Mouse (Mus musculus): ENCODE data around the gene Fzd4. TPM values are rescaled to one million over a fixed set of nuclear protein-coding genes. Genes with fewer than 3 reads are reported as not detected.

Gene Fzd4
- polyA plus RNA-seq, 1 experiment from 2014 or later: 1.5 TPM

DNA sequence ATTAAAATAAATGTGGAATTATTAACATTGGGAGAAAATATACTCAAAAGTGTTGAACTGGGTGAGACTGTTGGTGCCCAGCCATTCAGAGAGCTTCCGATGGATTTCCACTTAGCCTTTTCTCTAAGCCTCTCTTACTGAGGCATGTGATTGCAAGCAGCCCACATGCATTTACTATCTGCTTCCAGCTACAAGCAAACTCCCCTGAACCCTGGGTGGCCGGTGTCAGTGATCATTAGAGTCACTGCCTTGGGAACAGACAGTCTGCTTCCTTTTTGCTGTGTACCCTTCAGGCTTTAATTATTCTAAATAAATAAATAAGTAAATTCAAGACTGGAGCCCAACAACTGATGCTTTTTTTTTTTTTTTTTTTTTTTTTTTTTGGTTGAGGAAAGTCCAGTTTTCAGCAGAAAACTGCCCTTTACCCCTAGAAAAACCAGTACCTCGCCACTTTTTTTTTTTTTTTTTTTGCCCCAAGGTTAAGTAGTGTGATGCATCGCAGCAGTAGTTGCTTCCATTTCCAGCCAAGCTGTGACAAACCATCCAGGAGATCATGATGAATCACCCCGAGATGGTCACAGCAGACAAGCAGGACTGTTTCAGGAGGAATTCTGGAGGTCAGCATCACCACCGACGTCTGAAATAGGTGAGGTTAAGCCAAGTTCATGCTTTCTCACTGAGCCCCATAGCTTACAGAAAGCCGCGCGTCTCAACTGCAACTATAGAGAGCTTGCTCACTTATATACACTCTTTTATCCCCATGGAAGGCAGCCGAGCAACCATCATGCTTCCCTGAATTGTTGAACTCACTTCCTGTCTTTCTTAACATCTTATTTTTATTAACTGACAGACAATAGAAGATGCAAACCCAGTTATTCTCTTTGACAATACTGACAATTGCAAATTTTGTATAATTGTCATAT is 21.9 kb downstream of the Fzd4 start:
- no peak for DNase-seq (ENCODE audit: low spot score)

DNA sequence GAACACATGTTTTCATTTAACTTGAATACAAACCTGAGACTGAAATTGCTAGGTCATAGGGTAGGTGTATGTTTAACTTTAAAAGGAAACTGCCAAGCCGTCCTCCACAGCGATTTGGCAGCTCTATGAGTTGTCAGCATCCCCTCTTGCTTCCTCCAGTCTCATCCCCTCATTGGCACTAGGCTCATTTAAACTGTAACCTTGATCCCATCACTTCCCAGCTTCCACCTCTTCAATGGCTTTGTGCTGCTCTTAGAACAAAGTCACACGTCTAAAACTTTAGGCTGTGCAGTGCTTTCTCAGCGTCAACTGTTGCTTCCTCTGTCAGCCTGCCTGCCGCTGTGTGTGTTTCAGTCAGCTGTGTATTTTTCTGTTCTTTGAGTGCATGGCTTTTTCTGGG is 22.9 kb downstream of the Fzd4 start:
- no peak for DNase-seq (ENCODE audit: low spot score)

DNA sequence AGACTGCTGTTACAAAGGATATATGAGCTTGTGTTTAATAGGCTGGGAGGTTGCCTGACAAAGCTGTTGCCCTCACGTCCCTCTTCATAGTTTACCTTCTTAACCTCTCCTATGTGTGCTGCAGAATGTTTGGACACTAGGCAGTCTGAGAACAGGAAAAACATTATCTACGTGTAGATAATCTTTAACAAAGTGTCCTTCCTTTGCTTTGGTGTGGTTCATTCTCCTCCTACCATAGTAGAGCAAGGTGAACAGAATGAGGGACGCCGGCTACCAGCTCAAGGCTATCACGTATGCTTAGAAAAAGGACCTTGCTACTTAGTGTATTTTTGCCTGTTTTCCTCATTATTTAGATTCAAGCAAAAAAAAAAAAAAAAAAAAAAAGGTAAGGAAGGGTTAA is 24.6 kb downstream of the Fzd4 start:
- no peak for DNase-seq (ENCODE audit: low spot score)

DNA sequence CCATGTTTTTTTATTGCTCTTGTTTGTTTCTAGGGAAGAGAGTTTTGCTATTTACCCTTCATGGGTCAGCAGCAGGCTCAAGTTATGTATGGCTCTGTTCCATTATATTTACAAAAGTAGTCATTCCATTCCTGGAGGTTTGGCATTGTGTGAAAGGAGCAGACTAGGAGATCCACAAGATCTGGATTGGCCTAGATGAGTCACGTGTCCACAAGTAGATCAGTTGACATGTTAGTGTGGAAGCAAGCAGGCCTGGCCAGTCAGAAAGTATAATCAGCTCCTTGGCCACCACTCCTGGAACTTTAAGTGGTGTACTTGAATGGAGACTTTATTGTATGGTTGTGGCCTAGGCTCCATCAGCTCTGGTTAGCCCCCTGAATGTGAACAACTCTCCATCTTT is 25.2 kb downstream of the Fzd4 start:
- no peak for DNase-seq (ENCODE audit: low spot score)

DNA sequence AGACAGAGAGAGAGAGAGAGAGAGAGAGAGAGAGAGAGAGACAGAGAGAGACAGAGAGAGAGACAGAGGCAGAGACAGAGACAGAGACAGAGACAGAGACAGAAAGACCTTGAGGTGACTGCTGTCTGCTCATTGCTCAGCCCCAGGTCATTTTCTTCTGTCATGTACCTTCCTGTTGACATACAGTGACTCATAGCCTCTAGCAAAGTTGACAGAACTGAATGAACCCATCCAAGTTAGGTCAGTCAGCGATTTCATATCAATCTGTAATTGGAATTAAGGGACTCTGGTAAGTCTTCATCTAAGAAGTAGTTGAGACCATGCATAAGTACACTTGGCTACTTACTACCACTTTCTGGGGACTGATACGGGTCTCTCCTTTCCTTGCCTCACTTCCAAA is 27.0 kb downstream of the Fzd4 start:
- no peak for DNase-seq (ENCODE audit: low spot score)

DNA sequence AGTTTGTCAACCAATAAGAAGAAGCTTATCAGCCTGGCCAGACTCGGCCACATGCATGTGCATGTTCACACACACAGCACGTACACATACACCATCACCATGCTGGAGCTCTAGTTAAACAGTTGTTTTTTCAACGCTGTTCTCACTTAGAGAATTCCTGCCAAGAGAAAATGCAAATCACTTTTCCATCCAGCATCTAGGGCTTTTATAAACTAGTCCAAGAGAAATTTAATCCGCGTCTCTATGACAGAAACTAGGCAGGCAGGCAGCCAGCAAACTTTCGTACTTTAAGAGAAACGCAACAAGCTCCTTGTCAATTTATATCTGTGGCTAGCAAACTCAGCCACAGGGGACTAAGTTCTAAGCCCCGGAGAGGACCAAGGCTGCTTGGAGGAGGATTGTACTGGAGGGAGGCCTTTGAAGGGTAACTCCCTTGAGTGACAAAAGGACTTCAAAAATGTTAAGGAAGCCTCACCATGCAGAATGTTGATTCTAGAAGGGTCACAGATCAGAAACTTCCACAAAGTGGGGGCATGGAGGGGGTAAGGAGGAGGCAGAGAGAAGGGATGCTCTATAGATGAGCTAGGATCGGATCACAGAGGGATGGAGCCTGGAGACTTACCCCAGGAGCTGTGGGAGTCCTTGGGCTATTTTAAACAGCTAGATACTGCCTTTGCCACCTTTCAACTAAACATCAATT is 29.2 kb downstream of the Fzd4 start:
- DNase-seq (ENCODE audit: low spot score): no peak

DNA sequence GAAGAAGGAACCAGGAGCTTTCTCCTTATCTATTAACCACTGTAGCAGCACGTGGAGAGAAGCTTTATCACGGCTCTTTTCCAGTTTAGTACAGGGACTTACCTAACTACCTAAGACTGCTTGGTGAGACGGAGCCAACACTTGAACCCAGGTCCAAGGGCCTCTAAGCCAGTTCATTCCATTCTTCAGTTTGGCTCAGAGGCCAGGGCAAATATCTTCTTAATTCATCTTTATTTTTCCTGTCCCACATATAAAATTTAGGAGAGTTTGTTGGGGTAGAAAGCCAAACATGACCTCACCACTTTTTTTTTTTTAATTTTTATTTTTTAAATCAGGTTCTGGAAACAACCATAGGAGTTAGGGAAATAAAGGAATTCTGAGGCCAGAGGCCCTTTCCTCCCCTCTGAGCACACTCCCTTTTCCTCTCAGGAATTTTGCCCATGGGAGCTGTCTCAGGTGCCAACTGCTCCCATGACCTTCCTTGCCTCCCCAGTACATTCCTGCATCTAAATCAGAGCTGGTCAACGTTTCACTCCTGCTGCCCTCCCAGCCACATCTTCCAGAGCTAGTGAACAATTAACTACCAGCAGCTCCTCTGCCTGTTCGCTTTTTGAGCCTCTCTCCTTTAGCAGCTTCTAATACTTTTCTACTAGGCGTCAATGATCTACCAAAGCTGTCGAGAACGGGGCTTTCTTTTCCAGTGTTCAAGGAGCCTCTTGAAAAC is 29.9 kb downstream of the Fzd4 start:
- DNase-seq (ENCODE audit: low spot score): no peak

DNA sequence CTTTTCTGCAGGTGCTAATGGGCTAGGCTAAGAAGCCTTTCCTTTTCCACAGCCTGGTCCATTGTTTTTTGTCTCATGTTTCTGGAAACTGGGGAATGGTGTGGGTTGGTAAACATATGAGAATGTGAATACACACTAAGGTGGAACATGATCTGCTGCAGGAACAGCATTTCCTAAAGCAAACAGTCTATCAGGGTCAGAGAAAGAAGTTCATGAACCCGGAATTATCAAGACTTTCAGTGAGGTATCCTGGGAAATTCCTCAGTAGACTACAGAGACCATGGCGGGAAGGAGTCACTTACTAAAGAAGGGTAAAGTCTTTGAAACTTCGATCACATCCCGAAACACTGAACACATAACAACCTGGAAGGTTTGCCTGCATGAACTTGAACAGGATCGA is 32.2 kb downstream of the Fzd4 start:
- no peak for DNase-seq (ENCODE audit: low spot score)

DNA sequence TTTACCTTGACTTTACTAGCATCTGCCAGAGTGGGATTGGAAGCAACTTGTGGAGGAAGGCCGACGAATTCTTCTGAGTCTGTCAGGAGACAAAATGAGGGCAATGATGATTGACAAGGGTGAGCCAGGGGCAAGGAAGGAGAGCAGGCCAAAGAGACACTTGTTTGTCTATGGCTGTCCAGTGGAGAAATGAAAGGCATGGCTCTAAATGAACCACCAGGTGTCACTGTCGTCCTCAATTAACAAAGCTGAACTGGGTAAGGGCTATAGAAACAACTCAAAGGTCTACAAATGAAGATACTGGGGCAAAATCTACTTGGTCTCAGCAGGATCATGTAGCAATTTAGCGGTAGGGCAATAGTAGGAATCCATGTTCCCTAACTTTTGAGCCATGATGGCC is 33.4 kb downstream of the Fzd4 start:
- DNase-seq (ENCODE audit: low spot score): no peak

DNA sequence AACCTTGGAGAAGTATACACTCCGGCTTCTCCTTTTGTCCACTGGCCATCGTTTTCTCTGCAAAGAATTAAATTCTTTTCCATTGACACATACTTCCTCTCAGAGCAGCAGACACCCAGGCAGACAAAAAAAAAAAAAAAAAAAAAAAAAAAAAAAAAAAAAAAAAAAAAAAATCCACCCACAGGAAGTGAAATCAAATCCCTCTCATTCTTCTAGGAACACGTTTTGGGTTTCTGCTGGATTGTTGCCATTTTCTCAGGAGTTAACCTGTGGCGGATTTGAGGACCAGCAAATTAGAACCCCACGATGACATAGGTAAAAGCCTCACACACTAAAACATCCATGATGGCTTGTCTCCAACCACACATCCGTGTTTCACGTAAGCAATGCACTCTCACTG is 37.1 kb downstream of the Fzd4 start:
- no peak for DNase-seq (ENCODE audit: low spot score)

DNA sequence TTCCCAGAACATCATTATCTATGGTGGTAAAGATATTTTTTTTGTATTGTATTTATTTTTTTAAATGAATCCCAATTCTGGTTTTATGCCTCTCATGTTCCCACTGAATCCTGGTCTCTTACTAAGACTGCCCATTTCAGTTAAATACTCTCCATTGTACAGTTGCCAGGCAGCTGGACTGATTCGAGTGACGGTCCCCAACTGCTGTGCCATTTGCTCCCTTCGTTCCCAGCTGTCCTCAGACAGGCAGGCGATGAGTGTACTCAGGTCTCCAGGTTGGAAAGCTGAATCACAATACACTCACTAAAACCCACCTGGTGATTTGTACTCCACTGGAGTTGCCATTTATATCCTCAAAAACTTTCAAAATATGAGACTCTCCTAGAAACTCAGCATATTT is 38.1 kb downstream of the Fzd4 start:
- no peak for DNase-seq (ENCODE audit: low spot score)

DNA sequence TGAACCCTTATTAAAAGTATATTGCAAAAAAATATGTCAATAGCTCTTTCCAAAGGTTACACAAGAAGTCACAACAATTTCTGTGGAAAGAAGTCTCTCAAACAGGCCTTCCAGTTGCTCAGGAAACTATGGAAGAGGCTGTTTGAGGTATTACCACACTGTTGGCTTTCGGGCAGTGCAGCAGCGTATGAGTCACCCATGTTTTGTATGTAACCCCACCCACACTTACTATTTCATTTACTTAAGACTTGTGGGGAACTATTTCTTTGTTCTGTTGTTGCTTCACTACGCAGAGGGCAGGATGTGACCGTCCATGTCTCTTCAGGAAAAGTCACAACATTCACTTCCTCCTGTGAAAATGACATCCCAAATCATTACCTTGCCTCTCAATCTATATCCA is 41.0 kb downstream of the Fzd4 start:
- DNase-seq (ENCODE audit: low spot score): no peak

DNA sequence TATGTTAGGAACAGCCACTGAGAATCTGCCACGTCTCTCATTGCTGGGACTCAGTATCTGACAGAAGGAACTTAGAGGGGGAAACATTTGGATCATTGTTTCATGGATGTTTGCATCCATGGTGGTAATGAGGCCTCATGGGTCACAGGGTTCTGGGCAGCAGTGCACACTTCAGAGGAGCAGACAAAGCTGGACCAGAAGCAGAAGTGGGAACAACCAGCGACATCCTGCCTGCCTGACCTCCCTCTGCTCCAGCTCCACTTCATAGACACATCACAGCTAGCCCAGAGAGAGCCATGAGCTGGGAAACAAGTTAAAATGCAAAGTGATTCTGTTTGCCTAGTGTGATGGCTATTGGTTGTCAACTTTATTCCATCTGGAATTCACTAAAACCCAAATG is 46.2 kb downstream of the Fzd4 start:
- no peak for DNase-seq (ENCODE audit: low spot score)

DNA sequence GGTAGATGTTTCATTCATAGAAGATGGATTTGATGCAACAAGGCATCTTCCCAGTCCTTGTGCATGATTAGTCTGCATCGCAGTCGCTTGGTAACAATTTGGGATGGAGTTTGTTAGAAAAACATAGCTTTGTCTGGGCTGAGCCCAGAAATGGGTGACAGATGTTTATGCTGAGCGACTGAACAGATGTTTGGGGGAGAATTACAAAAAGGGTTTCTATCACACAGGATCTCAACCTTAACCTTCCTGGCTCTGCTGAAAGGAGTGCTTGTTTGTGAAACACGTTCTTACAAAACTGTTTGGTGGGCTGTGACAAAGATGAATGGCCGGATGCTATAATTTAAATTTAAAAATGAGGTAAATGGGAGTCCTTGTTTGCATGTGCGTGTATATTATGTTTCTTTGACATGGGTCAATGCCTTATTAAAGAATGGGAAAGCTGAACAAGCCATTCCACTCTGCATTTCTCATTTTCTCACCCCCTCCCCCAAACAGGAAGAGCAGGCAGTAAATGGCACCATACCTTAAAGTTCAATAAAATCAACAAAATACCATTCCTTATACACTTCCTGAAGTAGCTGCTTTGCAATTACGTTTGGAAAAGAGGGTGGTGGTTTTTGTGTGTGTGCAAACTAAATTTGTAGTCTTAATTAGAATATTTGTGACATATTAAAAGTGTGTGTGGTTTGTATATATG is 52.4 kb downstream of the Fzd4 start:
- no peak for DNase-seq (ENCODE audit: low spot score)

DNA sequence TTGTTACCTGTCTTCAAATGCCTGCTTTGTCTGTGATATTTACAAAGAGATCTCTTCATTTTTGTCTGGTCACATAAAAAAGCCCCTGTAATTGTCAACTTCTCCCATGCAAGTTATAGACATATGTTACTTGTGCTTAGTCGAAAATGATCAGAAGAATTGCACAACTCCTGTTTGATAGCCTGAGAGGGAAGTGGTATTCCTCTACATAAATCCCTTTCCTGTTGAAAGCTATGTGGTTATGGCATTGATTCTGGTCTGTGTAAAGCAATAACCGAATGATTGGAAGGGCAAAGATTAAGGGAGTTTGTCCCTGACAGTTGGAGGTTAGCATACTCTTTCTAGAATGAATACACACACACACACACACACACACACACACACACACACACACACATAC is 55.5 kb downstream of the Fzd4 start:
- no peak for DNase-seq (ENCODE audit: low spot score)

DNA sequence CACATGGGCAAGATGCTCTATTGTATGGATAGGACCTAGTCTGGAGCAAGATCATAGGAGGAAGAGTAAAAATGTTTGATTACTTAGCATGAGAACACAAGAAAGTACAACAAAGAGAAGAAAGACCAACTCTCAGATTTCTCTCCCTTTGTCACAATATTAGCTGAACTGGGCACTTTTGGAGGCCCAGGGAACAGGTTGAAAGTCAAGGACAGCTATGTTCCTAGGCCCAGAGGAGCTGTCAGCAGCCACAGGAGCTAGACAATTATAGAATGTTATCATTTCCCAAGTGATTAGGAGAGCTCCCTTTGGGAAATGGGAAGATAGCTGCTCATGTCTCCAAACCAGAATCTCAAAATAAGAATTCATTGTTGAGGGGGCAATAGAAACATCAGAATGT is 56.8 kb downstream of the Fzd4 start:
- no peak for DNase-seq (ENCODE audit: low spot score)

DNA sequence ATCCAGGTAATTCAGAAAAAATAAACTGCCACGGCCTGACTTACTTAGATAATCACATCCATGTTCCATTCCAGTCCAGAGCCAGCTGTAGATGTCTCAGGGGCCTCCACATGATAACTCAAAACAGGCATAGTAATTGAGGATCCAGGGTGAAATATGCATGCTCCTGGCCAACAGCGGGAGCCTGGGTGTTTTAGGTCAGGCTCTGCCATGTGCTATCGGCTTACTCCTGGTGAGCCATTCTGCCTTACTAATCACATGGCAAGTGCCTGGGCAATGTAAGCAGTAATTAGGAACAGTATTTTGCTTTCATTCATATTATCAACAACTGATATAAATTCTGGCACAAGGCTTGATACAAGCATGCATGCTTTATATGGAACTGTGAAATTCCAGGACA is 57.2 kb downstream of the Fzd4 start:
- DNase-seq (ENCODE audit: low spot score): no peak

Measured in thymus, postnatal 0 days (tissue).